Mouse (Mus musculus): Measurements from ENCODE around the gene Arhgap45. TPM values are rescaled to one million over a fixed set of nuclear protein-coding genes. Genes with fewer than 3 reads are reported as not detected.
"Not testable (repeated sequence)": the region's sequence is repeated elsewhere in the genome, so short reads cannot be mapped to it uniquely, and the experiment has no call there.

Arhgap45 gene
- total and polyA plus RNA-seq, 2 experiments from 2014 or later = 1.7 to 2.3 TPM

GRCm38 (mm10) chr10:80050885-80051617, 34.6 kb downstream of the Arhgap45 start:
- Histone ChIP-seq H3K4me1 (ENCODE audit: insufficient read depth) (peaks cover 7% of the 10 kb centered on the region; the same call in 1 of the 2 replicates), H3K9me3 (ENCODE audit: low read length) (no peaks in the 10 kb centered on the region), H3K4me2 (ENCODE audit: low read depth) (no peak overlapping the region), H3K27me3 (ENCODE audit: insufficient read depth, low read length) (no peaks in the 10 kb centered on the region), H3K9ac (no peak overlapping the region), H3K27ac (ENCODE audit: low read depth, low read length) (no peak overlapping the region), H3K36me3 (ENCODE audit: insufficient read depth) (peaks cover 6% of the 10 kb centered on the region; the same call in 1 of the 2 replicates), H3K4me3 (ENCODE audit: low read depth, low read length) (no peak overlapping the region)
- no peak for DNase-seq
- no peak for TF ChIP-seq CTCF (IDR thresholded peaks at IDR 0.05; ENCODE audit: low read depth)
- WGBS = 20% methylated on average over 15 of the region's 15 CpGs
- no peak for ATAC-seq

GRCm38 (mm10) chr10:80051618-80052373, 35.3 kb downstream of the Arhgap45 start:
- Histone ChIP-seq H3K9ac (no peak overlapping the region), H3K9me3 (ENCODE audit: low read length) (no peaks in the 10 kb centered on the region), H3K27me3 (ENCODE audit: insufficient read depth, low read length) (no peaks in the 10 kb centered on the region), H3K36me3 (ENCODE audit: insufficient read depth) (peaks cover 11% of the 10 kb centered on the region), H3K4me3 (ENCODE audit: low read depth, low read length) (no peak overlapping the region), H3K27ac (ENCODE audit: low read depth, low read length) (no peak overlapping the region), H3K4me1 (ENCODE audit: insufficient read depth) (peaks cover 7% of the 10 kb centered on the region; the same call in 1 of the 2 replicates), H3K4me2 (ENCODE audit: low read depth) (no peak overlapping the region)
- WGBS = 41% methylated on average over 13 of the region's 14 CpGs
- DNase-seq = no peak
- no peak for ATAC-seq
- TF ChIP-seq CTCF (IDR thresholded peaks at IDR 0.05; ENCODE audit: low read depth) = no peak

DNA sequence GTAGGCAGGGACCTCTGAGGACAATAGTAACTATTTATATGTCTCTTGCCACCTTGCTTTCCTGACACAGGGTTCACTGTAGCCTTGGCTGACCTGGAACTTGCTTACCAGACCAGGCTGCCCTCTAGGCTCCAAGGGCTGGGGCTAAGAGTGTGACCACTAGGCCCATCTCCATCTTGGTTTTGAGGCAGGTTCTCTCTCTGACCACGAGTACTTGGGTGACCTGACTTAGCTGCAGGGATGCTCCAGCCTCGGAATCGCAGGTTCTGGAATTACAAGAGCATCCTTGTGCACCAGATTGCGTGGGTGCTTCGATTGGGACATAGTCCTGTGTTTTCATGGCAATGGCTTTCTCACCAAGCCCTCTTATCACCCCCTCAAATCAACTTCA, 35.9 kb downstream of the Arhgap45 start:
- Histone ChIP-seq H3K4me3 (ENCODE audit: low read depth, low read length) (no peak overlapping the region), H3K27ac (ENCODE audit: low read depth, low read length) (no peak overlapping the region), H3K27me3 (ENCODE audit: insufficient read depth, low read length) (no peaks in the 10 kb centered on the region), H3K4me2 (ENCODE audit: low read depth) (no peak overlapping the region), H3K9ac (no peak overlapping the region), H3K9me3 (ENCODE audit: low read length) (no peaks in the 10 kb centered on the region), H3K4me1 (ENCODE audit: insufficient read depth) (peaks cover 7% of the 10 kb centered on the region; the same call in 1 of the 2 replicates), H3K36me3 (ENCODE audit: insufficient read depth) (peaks cover 17% of the 10 kb centered on the region)
- DNase-seq (no peak), ATAC-seq (no peak)
- WGBS = 85% methylated on average over 5 of the region's 5 CpGs
- no peak for TF ChIP-seq CTCF (IDR thresholded peaks at IDR 0.05; ENCODE audit: low read depth)

DNA sequence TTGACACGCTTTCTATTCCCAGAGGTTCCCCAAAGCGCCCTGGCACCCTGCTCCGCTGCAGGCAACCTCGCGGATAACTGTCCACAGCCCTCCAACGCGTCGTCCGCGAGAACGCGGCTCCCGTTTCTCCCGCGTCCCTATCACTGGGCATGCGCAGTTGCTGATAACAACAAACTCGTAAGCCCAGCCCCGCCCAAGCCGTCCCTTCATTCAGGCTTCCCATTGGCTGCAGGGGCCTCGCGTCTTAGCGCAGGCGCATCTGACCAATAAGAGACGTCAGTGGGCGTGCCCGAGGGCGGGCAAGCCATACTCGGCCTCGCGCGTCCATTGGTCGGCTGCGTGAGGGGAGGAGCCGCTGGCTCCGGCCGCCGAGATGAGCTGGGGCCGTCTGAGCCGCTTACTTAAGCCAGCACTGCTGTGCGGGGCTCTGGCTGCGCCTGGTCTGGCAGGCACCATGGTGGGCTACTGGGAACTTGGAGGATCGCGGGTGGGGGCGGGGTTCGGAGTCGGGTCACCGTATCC, 36.9 kb downstream of the Arhgap45 start:
- DNase-seq (peak; percentile 100), ATAC-seq (peak; percentile 96)
- Histone ChIP-seq H3K27me3 (ENCODE audit: insufficient read depth, low read length) (no peaks in the 10 kb centered on the region), H3K9me3 (ENCODE audit: low read length) (no peaks in the 10 kb centered on the region), H3K4me3 (ENCODE audit: low read depth, low read length) (peak overlapping the region; percentile 93), H3K36me3 (ENCODE audit: insufficient read depth) (peaks cover 27% of the 10 kb centered on the region), H3K27ac (ENCODE audit: low read depth, low read length) (peak overlapping the region; percentile 96), H3K9ac (peak overlapping the region; percentile 95), H3K4me2 (ENCODE audit: low read depth) (peak overlapping the region; percentile 77), H3K4me1 (ENCODE audit: insufficient read depth) (peaks cover 7% of the 10 kb centered on the region; the same call in 1 of the 2 replicates)
- under 1% methylated on average over 47 of the region's 47 CpGs for WGBS
- TF ChIP-seq CTCF (IDR thresholded peaks at IDR 0.05; ENCODE audit: low read depth) = no peak

DNA sequence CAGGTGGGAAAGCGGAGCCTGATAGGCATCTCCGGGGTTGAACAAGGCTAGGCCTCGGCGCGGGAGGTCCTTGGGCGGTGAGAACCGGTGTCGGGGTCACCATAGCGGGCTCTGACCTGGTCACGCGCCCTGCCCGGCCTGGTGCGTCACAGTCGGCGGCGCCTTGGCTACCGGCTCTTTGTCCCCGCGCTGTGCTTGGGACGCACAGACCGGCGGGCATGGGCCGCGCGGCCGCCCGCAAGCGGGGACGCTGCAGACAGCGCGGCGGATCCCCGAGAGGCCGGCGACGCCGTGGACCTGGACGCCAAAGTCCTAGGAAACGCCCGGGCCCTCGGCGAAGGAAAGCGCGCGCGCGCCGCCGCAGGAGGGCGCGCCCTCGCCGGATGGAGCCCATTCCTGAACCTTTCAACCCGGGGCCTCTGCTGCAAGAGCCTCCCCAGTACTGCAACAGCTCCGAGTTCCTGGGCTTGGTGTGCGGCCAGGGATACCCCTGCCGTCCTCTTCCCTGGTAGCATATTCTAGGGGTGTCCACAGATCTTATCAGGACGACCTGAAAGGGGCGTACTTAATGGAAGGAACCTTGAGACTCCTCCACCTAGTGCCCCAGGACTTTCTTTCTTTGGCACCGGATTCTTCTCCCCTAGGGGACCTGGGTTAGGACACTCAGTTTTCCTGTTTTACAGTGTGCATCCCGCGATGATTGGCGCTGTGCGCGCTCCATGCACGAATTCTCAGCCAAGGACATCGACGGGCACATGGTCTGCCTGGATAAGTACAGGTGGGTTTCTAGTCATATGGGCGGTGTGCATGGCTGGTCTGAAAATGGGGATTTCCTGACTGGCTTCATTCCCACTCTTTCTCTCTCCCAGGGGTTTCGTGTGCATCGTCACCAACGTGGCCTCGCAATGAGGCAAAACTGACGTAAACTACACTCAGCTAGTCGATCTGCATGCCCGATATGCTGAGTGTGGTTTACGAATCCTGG, 37.7 kb downstream of the Arhgap45 start:
- peak overlapping the region; percentile 93 for H3K4me3 ChIP-seq (ENCODE audit: low read depth, low read length)
- no peaks in the 10 kb centered on the region for H3K27me3 ChIP-seq (ENCODE audit: insufficient read depth, low read length)
- H3K4me1 ChIP-seq (ENCODE audit: insufficient read depth) = peaks cover 7% of the 10 kb centered on the region; the same call in 1 of the 2 replicates
- peak overlapping the region; percentile 77 for H3K4me2 ChIP-seq (ENCODE audit: low read depth)
- peak overlapping the region; percentile 96 for H3K27ac ChIP-seq (ENCODE audit: low read depth, low read length)
- 1% methylated on average over 70 of the region's 77 CpGs for WGBS
- H3K9ac ChIP-seq = peak overlapping the region; percentile 95
- ATAC-seq = peak; percentile 30
- peak; percentile 28; the same call in 1 of the 2 replicates for TF ChIP-seq CTCF (IDR thresholded peaks at IDR 0.05; ENCODE audit: low read depth)
- peak; percentile 71 for DNase-seq
- H3K9me3 ChIP-seq (ENCODE audit: low read length) = no peaks in the 10 kb centered on the region
- peaks cover 32% of the 10 kb centered on the region for H3K36me3 ChIP-seq (ENCODE audit: insufficient read depth)

GRCm38 (mm10) chr10:80054911-80055310, 38.5 kb downstream of the Arhgap45 start:
- not testable (repeated sequence) for H3K4me1 ChIP-seq (ENCODE audit: insufficient read depth); H3K9me3 ChIP-seq (ENCODE audit: low read length); DNase-seq; ATAC-seq; H3K27me3 ChIP-seq (ENCODE audit: insufficient read depth, low read length)
- peak overlapping the region; percentile 95 for H3K9ac ChIP-seq
- H3K27ac ChIP-seq (ENCODE audit: low read depth, low read length) = 0 out of 2 replicates have a peak overlapping the region, but pooled peaks have one; percentile 15
- H3K4me2 ChIP-seq (ENCODE audit: low read depth) = peak overlapping the region; percentile 77
- peaks cover 40% of the 10 kb centered on the region for H3K36me3 ChIP-seq (ENCODE audit: insufficient read depth)
- H3K4me3 ChIP-seq (ENCODE audit: low read depth, low read length) = peak overlapping the region; percentile 93
- 21% methylated on average over 3 of the region's 3 CpGs for WGBS

All from forebrain, postnatal 0 days (tissue).